Mouse (Mus musculus) heart, adult 2 months (tissue): ENCODE measurements around the gene Ankdd1b.

Experiments
- CTCF ChIP-seq: fragments of 200-600 bp; IDR thresholded peaks from 2 replicates; pipeline ENCODE4 v1.8.1; 2022; ENCODE audit warnings: antibody characterized with exemption, mild to moderate bottlenecking, moderate library complexity
- EP300 ChIP-seq: fragments of 200-500 bp; IDR thresholded peaks from 2 replicates; pipeline ENCODE4 v1.6.1; 2011; ENCODE audit warnings: low read depth, low read length, control low read depth; ENCODE audit not compliant: insufficient read depth
- POLR2A ChIP-seq: fragments of 200-500 bp; IDR thresholded peaks from 2 replicates; pipeline ENCODE4 v1.6.1; 2011; ENCODE audit warnings: mild to moderate bottlenecking, low read depth, low read length, control low read depth; ENCODE audit not compliant: insufficient read depth

DNA sequence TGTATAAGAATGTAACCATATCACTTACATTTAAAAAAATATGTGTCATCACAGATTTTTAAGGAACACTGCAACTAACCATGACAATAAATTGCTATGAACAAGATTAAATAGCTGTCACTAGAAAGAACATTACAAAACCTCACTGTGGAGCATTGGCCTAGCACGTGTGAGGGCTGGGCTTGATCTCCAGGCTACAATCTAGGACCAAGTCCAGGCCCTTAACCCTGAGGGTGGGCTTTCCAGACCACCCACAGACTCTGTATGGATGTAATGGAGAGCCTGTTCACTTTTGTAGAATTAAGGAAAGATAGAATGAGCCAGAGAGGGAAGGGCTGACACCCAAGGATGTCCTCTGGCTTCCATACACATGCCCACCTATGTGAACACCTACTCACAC, 8.4 kb downstream of the Ankdd1b start:
- TF ChIP-seq CTCF (no peak), POLR2A (no peak), EP300 (no peak)
